Mouse (Mus musculus): ENCODE results near the gene Epb41.

The Epb41 gene

GRCm38 (mm10) chr4:131885376-131885775 lies 189.7 kb downstream of the Epb41 start:
- DNase-seq: peak; percentile 54 to 59

GRCm38 (mm10) chr4:131883571-131883970 lies 191.6 kb downstream of the Epb41 start:
- peak in 1 of 2 experiments; percentile 65 for DNase-seq

- no peak for DNase-seq
These were observed 193.8 kb downstream of the Epb41 start for GRCm38 (mm10) chr4:131881306-131881705.

GRCm38 (mm10) chr4:131879692-131880091 lies 195.4 kb downstream of the Epb41 start:
- peak in 1 of 2 experiments; percentile 38 for DNase-seq

- DNase-seq: peak in 1 of 2 experiments; percentile 41
These were observed 198.3 kb downstream of the Epb41 start for GRCm38 (mm10) chr4:131876836-131877235.

- DNase-seq: no peak
These were observed 199.9 kb downstream of the Epb41 start for GRCm38 (mm10) chr4:131875242-131875641.

- no peak for DNase-seq
These were observed 200.6 kb downstream of the Epb41 start for GRCm38 (mm10) chr4:131874567-131874966.

GRCm38 (mm10) chr4:131874169-131874536 lies 201.0 kb downstream of the Epb41 start:
- no peak for DNase-seq

Data from kidney, postnatal 36 days (tissue).